Mouse (Mus musculus): Measurements from ENCODE around the gene Adck2. TPM values are rescaled to one million over a fixed set of nuclear protein-coding genes. Genes with fewer than 3 reads are reported as not detected.

Adck2 gene
- polyA plus RNA-seq, 1 experiment from 2014 or later, result 11.9 TPM

GRCm38 (mm10) chr6:39604565-39604964 lies 30.9 kb downstream of the Adck2 start:
- H3K9ac ChIP-seq (ENCODE audit: low read depth, low read length), result no peak overlapping the region
- H3K4me2 ChIP-seq (ENCODE audit: low read depth, low read length), result no peak overlapping the region
- no peaks in the 10 kb centered on the region for H3K4me1 ChIP-seq (ENCODE audit: control insufficient read depth, low read depth, low read length)
- peaks cover 6% of the 10 kb centered on the region; the same call in 1 of the 2 replicates for H3K36me3 ChIP-seq (ENCODE audit: control insufficient read depth, insufficient read depth)
- WGBS (ENCODE audit: insufficient replicate concordance), result 70% methylated on average over 5 of the region's 5 CpGs
- H3K4me3 ChIP-seq (ENCODE audit: low read depth, low read length), result no peak overlapping the region
- ATAC-seq (ENCODE audit: low read depth), result no peak
- H3K27ac ChIP-seq (ENCODE audit: low read length), result no peak overlapping the region
- H3K27me3 ChIP-seq (ENCODE audit: control insufficient read depth, insufficient read depth, low read depth, low read length), result no peaks in the 10 kb centered on the region
- H3K9me3 ChIP-seq (replicated peaks; ENCODE audit: control insufficient read depth, low read length), result no peaks in the 10 kb centered on the region

- 73% methylated on average over 6 of the region's 6 CpGs for WGBS (ENCODE audit: insufficient replicate concordance)
- ATAC-seq (ENCODE audit: low read depth), result no peak
- Histone ChIP-seq H3K4me1 (ENCODE audit: control insufficient read depth, low read depth, low read length) (no peaks in the 10 kb centered on the region), H3K9me3 (replicated peaks; ENCODE audit: control insufficient read depth, low read length) (no peaks in the 10 kb centered on the region), H3K36me3 (ENCODE audit: control insufficient read depth, insufficient read depth) (no peaks in the 10 kb centered on the region), H3K27me3 (ENCODE audit: control insufficient read depth, insufficient read depth, low read depth, low read length) (no peaks in the 10 kb centered on the region), H3K4me2 (ENCODE audit: low read depth, low read length) (no peak overlapping the region), H3K27ac (ENCODE audit: low read length) (no peak overlapping the region), H3K9ac (ENCODE audit: low read depth, low read length) (no peak overlapping the region), H3K4me3 (ENCODE audit: low read depth, low read length) (no peak overlapping the region)
These were observed 32.4 kb downstream of the Adck2 start for GRCm38 (mm10) chr6:39606056-39606455.

DNA sequence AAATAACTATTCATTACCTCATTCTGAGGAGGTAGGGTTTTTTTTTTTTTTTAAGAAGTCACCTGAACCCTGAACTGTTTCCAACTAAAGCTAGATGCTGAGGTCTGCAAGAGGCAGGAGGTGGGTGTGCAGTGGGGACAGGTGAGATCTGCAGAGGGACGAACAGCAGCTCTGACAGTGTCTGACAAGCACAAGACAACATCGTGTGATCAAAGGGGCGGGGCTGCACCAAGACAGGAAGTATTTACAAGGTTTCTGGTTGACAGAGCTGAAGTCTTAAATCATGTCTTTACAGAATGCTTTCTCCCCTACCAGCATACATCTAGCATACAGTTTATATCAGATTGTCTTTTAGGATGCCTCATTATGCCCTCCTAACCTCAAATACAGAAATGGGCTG lies 33.2 kb downstream of the Adck2 start:
- no peak overlapping the region for H3K4me3 ChIP-seq (ENCODE audit: low read depth, low read length)
- no peaks in the 10 kb centered on the region for H3K9me3 ChIP-seq (replicated peaks; ENCODE audit: control insufficient read depth, low read length)
- 35% methylated on average over 3 of the region's 3 CpGs for WGBS (ENCODE audit: insufficient replicate concordance)
- H3K36me3 ChIP-seq (ENCODE audit: control insufficient read depth, insufficient read depth), result no peaks in the 10 kb centered on the region
- no peak for ATAC-seq (ENCODE audit: low read depth)
- H3K4me1 ChIP-seq (ENCODE audit: control insufficient read depth, low read depth, low read length), result no peaks in the 10 kb centered on the region
- no peaks in the 10 kb centered on the region for H3K27me3 ChIP-seq (ENCODE audit: control insufficient read depth, insufficient read depth, low read depth, low read length)
- H3K27ac ChIP-seq (ENCODE audit: low read length), result no peak overlapping the region
- no peak overlapping the region for H3K4me2 ChIP-seq (ENCODE audit: low read depth, low read length)
- H3K9ac ChIP-seq (ENCODE audit: low read depth, low read length), result no peak overlapping the region

- Histone ChIP-seq H3K4me3 (ENCODE audit: low read depth, low read length) (no peak overlapping the region), H3K9ac (ENCODE audit: low read depth, low read length) (no peak overlapping the region), H3K4me2 (ENCODE audit: low read depth, low read length) (no peak overlapping the region), H3K4me1 (ENCODE audit: control insufficient read depth, low read depth, low read length) (no peaks in the 10 kb centered on the region), H3K36me3 (ENCODE audit: control insufficient read depth, insufficient read depth) (no peaks in the 10 kb centered on the region), H3K27me3 (ENCODE audit: control insufficient read depth, insufficient read depth, low read depth, low read length) (no peaks in the 10 kb centered on the region), H3K9me3 (replicated peaks; ENCODE audit: control insufficient read depth, low read length) (no peaks in the 10 kb centered on the region), H3K27ac (ENCODE audit: low read length) (no peak overlapping the region)
- no peak for ATAC-seq (ENCODE audit: low read depth)
- WGBS (ENCODE audit: insufficient replicate concordance), result 60% methylated on average over 5 of the region's 5 CpGs
These were observed 33.7 kb downstream of the Adck2 start for GRCm38 (mm10) chr6:39607365-39607764.

- H3K27me3 ChIP-seq (ENCODE audit: control insufficient read depth, insufficient read depth, low read depth, low read length), result no peaks in the 10 kb centered on the region
- H3K27ac ChIP-seq (ENCODE audit: low read length), result no peak overlapping the region
- H3K4me3 ChIP-seq (ENCODE audit: low read depth, low read length), result no peak overlapping the region
- WGBS (ENCODE audit: insufficient replicate concordance), result 71% methylated on average over 2 of the region's 2 CpGs
- H3K9ac ChIP-seq (ENCODE audit: low read depth, low read length), result no peak overlapping the region
- ATAC-seq (ENCODE audit: low read depth), result no peak
- H3K4me2 ChIP-seq (ENCODE audit: low read depth, low read length), result no peak overlapping the region
- no peaks in the 10 kb centered on the region for H3K4me1 ChIP-seq (ENCODE audit: control insufficient read depth, low read depth, low read length)
- no peaks in the 10 kb centered on the region; the same call in 1 of the 2 replicates for H3K36me3 ChIP-seq (ENCODE audit: control insufficient read depth, insufficient read depth)
- no peaks in the 10 kb centered on the region for H3K9me3 ChIP-seq (replicated peaks; ENCODE audit: control insufficient read depth, low read length)
These were observed 36.5 kb downstream of the Adck2 start for GRCm38 (mm10) chr6:39610207-39610606.

GRCm38 (mm10) chr6:39611296-39611695 lies 37.6 kb downstream of the Adck2 start:
- Histone ChIP-seq H3K9me3 (replicated peaks; ENCODE audit: control insufficient read depth, low read length) (no peaks in the 10 kb centered on the region), H3K4me1 (ENCODE audit: control insufficient read depth, low read depth, low read length) (no peaks in the 10 kb centered on the region), H3K36me3 (ENCODE audit: control insufficient read depth, insufficient read depth) (peaks cover 3% of the 10 kb centered on the region; the same call in 1 of the 2 replicates), H3K27ac (ENCODE audit: low read length) (no peak overlapping the region), H3K4me2 (ENCODE audit: low read depth, low read length) (no peak overlapping the region), H3K27me3 (ENCODE audit: control insufficient read depth, insufficient read depth, low read depth, low read length) (no peaks in the 10 kb centered on the region), H3K4me3 (ENCODE audit: low read depth, low read length) (no peak overlapping the region), H3K9ac (ENCODE audit: low read depth, low read length) (no peak overlapping the region)
- no peak for ATAC-seq (ENCODE audit: low read depth)
- 76% methylated on average over 2 of the region's 2 CpGs for WGBS (ENCODE audit: insufficient replicate concordance)

Other genes starting within 250 kb of the Adck2 start
- 9.2 and 9.9 TPM in 2 replicates for gene Slc37a3, start 196.2 kb upstream of the Adck2 start, polyA plus RNA-seq (2015; fragmentation: Nextera tagmentation; extraction: Ambion mirVana)
- gene Rab19, start 192.7 kb upstream of the Adck2 start, polyA plus RNA-seq (2015; fragmentation: Nextera tagmentation; extraction: Ambion mirVana), result 0.36 and 0.54 TPM in 2 replicates
- gene Mkrn1, start 153.4 kb upstream of the Adck2 start, polyA plus RNA-seq (2015; fragmentation: Nextera tagmentation; extraction: Ambion mirVana), result 256 and 283 TPM in 2 replicates
- gene Dennd2a, start 16.0 kb upstream of the Adck2 start, polyA plus RNA-seq (2015; fragmentation: Nextera tagmentation; extraction: Ambion mirVana), result 0.96 and 1.1 TPM in 2 replicates
- 1.4 TPM in 2 replicates for gene Gm42420, start 11.9 kb downstream of the Adck2 start, polyA plus RNA-seq (2015; fragmentation: Nextera tagmentation; extraction: Ambion mirVana)
- gene Ndufb2, start 18.7 kb downstream of the Adck2 start, polyA plus RNA-seq (2015; fragmentation: Nextera tagmentation; extraction: Ambion mirVana), result 195 and 209 TPM in 2 replicates
- gene Braf, start 151.6 kb downstream of the Adck2 start, polyA plus RNA-seq (2015; fragmentation: Nextera tagmentation; extraction: Ambion mirVana), result 5.6 TPM in 2 replicates
- gene Mrps33, start 237.1 kb downstream of the Adck2 start, polyA plus RNA-seq (2015; fragmentation: Nextera tagmentation; extraction: Ambion mirVana), result 53.8 and 62.2 TPM in 2 replicates